Mouse (Mus musculus) urinary bladder, postnatal 25 days (tissue): ENCODE data around the gene Sdc4.

Experiments
- DNase-seq: peaks from one replicate; pipeline ENCODE4 v3.0.0; 2022; ENCODE audit warnings: low spot score

Gene Sdc4

GRCm38 (mm10) chr2:164443460-164444000 is at the start of gene Sdc4:
TSS of gene Sdc4 (minus strand) at chr2:164443887.
- no peak for DNase-seq

DNA sequence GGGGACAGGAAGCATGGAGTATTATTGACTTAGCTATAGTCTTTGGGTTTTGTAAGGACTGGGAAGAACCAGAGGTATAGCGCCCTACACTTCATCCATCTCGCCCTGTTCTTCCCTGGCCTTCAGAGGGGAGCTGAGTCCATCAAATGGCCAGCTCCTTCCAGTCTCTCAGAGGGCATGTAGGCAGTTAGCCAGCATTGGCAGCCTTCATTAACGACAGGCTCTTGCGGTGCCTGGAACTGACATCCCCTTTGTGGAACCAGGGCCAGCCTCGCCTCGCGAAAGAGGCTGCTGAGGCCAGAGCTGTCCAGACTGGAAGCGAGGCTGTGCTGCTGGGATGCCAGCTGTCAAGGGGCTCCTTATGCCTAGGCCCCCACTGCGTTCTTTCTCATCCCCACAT is 44.1 kb upstream of the Sdc4 start:
- DNase-seq: no peak

DNA sequence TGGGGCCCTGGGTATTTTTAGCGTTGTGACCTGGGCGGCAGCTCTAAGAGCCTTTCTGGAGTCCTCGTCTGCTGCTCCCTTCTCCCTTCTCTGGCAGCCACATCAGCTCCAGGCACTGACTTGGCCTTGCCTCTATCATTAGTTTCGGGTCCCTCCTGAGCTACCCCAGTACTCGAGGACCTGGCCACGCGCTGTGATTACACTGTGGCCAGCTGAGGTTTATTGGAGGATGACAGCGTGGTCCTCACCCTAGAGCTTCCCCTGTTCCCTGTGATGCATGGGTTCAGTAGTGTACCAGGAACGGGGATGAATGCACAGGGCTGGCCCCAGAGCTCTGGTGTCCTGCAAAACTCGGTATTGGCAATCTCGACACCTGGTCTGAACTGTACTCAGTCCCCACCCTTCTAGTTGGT is 43.4 kb upstream of the Sdc4 start:
- no peak for DNase-seq

DNA sequence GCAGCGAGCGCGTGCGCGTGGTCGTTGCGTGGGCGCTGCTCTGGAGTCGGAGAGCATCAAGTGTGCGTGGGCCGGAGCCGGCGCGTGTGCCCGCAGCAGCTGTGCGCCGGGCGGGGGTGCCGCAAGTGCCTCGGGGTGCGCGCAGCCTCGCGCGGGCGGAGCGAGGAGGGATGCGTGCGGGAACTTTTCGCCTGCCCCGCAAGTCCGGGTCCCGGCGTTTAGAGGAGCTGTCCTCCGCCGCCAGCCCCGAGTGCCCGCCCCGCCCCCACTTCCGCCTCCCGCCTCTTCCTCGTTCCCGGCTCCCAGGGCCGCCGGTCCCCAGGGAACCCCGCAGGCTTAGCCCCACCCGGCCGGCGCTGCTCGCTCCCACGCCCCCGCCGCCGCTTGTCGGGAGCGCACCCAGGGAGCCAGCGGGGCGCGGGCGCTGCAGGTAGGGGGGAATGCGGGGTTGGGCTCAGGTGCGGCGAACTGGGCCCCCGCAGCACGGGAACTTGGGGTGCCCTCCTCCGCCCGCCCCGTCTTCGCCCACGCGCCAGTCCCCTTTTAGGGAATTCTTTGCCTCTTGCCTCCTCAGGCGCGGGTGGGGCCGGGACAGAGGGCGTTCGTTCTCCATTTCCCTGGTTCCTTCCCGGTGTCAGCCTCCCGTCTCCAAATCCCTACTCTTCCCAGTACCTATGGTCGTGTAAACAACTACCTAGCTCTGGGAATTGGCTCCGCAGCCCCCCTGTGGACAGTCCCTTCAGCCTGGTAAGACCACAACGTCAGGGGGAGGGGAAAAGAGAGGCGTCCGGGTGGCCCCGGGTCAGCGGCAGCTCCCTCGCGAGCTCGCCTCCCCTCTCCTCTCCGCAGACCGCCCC is 42.8 kb upstream of the Sdc4 start:
- peak; percentile 62 for DNase-seq

GRCm38 (mm10) chr2:164485681-164486257 is 42.1 kb upstream of the Sdc4 start, which contains the start of gene Dbndd2:
TSS of gene Dbndd2 (plus strand) at chr2:164486106.
- DNase-seq: peak; percentile 58

- DNase-seq: no peak
Measured at GRCm38 (mm10) chr2:164473624-164474023, 29.9 kb upstream of the Sdc4 start, which contains the start of gene Trp53tg5. TSS of gene Trp53tg5 (minus strand) at chr2:164473724.

- peak; percentile 51 for DNase-seq
Measured at GRCm38 (mm10) chr2:164470254-164470653, 26.6 kb upstream of the Sdc4 start.

DNA sequence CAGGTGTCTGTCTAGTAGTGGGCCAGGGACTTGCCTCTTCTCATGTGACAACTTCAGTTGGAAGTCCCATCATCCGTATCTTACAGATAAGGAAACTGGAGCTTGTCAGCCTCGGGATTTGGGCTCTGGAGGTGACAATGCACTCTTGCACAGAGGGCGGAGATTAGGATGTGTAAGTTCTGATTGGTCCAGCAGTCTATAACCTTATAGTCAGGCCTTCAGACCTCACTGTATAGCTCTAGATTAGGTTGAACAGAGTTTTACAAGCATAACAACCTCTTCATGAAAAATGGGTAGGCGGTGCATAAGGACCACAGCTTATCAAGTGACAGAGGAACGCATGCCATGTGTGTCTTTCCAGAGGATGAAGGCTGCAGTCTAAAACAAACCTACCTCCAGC is 23.1 kb upstream of the Sdc4 start:
- no peak for DNase-seq

GRCm38 (mm10) chr2:164465161-164465560 is 21.5 kb upstream of the Sdc4 start:
- DNase-seq: no peak

- DNase-seq: peak; percentile 89
Measured at GRCm38 (mm10) chr2:164460745-164461551, 17.3 kb upstream of the Sdc4 start, which contains the start of gene Gm20458. TSS of gene Gm20458 (plus strand) at chr2:164460967.

DNA sequence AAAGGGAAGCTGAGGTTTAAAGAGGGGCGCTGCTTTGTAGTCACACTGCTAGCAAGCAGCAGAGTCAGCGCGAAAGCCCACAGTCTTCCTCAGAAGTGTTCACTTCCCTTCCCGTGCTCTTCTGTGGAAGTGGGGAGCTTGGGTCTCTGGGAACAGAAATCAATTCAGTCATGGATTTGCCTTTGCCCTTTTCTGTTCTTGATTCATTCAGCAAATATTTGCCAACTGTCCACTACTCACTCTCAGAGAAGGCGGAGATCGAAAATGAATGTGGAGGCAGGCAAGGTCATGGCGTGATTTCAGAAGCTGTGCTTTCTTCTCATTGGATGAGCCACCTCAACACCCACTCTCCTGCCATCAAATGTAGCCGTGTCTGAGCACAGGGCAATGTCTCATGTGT is 14.8 kb upstream of the Sdc4 start:
- DNase-seq: no peak

- DNase-seq: no peak
Measured at GRCm38 (mm10) chr2:164457942-164458341, 14.3 kb upstream of the Sdc4 start.

DNA sequence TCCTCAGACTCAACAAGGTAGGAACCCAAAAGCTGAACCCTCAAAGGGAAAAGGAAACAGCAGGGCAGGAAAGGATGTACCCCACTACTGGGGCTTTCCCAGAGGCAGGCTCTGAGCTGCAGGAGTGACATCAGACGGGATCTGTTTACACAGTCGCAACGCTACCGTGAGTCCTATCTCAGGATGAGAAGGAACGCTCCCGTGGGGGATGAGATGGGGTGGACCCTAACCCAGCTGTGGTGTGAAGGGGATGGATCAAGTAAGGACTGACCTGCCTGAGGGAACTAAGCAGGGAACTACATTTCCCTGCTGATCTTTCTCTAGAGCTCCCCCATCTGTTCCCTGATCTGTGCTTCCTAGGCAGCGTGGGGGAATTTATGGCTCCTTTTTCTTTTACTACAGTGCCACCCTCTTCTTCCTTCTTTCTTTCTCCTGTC is 13.2 kb upstream of the Sdc4 start, which contains the start of gene Sys1:
Sys1 (plus strand) TSS at position 101 of the 437 bp plus-strand sequence.
- DNase-seq: no peak

- no peak for DNase-seq
Measured at GRCm38 (mm10) chr2:164456413-164456812, 12.7 kb upstream of the Sdc4 start.

GRCm38 (mm10) chr2:164455421-164456190 is 11.9 kb upstream of the Sdc4 start:
- DNase-seq: no peak

GRCm38 (mm10) chr2:164454846-164455245 is 11.2 kb upstream of the Sdc4 start:
- no peak for DNase-seq

DNA sequence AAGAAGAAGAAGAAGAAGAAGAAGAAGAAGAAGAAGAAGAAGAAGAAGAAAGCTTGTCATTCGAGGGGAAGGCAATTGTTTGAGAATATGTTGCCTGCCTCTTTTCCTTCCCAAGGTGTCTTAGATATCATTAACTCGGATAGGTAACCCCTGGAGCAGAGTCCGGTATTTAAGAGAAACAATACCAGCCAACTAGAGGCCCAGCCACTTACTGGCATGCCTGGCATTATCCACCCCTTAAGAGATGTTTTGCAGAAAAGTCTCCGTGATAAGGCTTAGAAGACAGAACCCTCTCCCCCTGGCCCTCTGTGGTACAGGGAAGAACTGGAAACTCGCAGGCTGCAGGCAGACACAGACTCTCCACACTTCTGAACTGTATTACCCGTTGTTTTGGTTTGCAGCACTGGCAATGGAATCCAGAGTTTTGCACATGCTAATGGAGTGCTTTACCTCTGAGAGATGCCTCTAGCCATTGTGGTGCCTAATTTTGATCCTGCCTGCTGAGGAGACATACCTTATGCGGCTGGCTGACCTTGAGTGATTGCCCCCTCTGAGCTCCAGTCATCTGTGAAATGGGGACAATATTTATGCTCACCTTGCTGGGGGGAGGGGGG is 10.3 kb upstream of the Sdc4 start:
- no peak for DNase-seq

GRCm38 (mm10) chr2:164453047-164453757 is 9.5 kb upstream of the Sdc4 start:
- no peak for DNase-seq

GRCm38 (mm10) chr2:164452000-164452676 is 8.5 kb upstream of the Sdc4 start:
- DNase-seq: no peak
